Mouse (Mus musculus) stomach, embryonic 14.5 days (tissue): Measurements from ENCODE around the gene Rcan2. TPM values are rescaled to one million over a fixed set of nuclear protein-coding genes. Genes with fewer than 3 reads are reported as not detected.

ENCODE experiments used
- ATAC-seq: fragments of 200-750 bp; cut with Nextera tagmentation; 2 replicates; pipeline ENCODE4 v1.8.0; 2017; ENCODE audit warnings: low read depth, moderate TSS enrichment; ENCODE audit not compliant: insufficient number of reproducible peaks, insufficient read depth, low FRiP score
- H3K27ac ChIP-seq: fragments of 300-500 bp; sonication (generic); 2 replicates; pipeline ENCODE4 v1.5.1; 2014; ENCODE audit warnings: mild to moderate bottlenecking, low read length, moderate library complexity, mixed read lengths
- H3K27me3 ChIP-seq: fragments of 300-500 bp; sonication (generic); 2 replicates; pipeline ENCODE4 v1.6.1; 2014; ENCODE audit warnings: low read length, control low read depth, mixed read lengths; ENCODE audit not compliant: control insufficient read depth, insufficient read depth
- H3K36me3 ChIP-seq: fragments of 300-500 bp; sonication (generic); 2 replicates; pipeline ENCODE4 v1.6.1; 2014; ENCODE audit warnings: mild to moderate bottlenecking, control low read depth, low read length, moderate library complexity, mixed read lengths; ENCODE audit not compliant: control insufficient read depth, insufficient read depth
- H3K4me1 ChIP-seq: fragments of 300-500 bp; sonication (generic); 2 replicates; pipeline ENCODE4 v1.6.1; 2014; ENCODE audit warnings: low read length, control low read depth, mixed read lengths; ENCODE audit not compliant: control insufficient read depth, insufficient read depth
- H3K4me2 ChIP-seq: fragments of 300-500 bp; sonication (generic); replicated peaks from 2 replicates; pipeline ENCODE4 v1.6.1; 2014; ENCODE audit warnings: low read depth, low read length, control low read depth
- H3K4me3 ChIP-seq: fragments of 300-500 bp; sonication (generic); 2 replicates; pipeline ENCODE4 v1.5.1; 2014; ENCODE audit warnings: low read depth, low read length, control low read depth
- H3K9ac ChIP-seq: fragments of 300-500 bp; sonication (generic); replicated peaks from 2 replicates; pipeline ENCODE4 v1.6.1; 2014; ENCODE audit warnings: low read depth, mild to moderate bottlenecking, control low read depth, low read length, moderate library complexity, mixed read lengths
- H3K9me3 ChIP-seq: fragments of 300-500 bp; sonication (generic); 2 replicates; pipeline ENCODE4 v1.6.1; 2016; ENCODE audit warnings: low read depth, low read length, control low read depth; ENCODE audit not compliant: control insufficient read depth
- WGBS: fragments of 180-500 bp; shearing (Covaris S2); extraction: QIAGEN DNeasy Blood & Tissue Kit; methylation state at CpG from one replicate; pipeline ENCODE4 v1.1.7; 2014; 5-methylcytosine and 5-hydroxymethylcytosine counted together
- polyA plus RNA-seq: library from polyadenylated mRNA; unstranded; fragments of >200 nt; fragmentation: Nextera tagmentation; extraction: Ambion mirVana; gene quantifications from 2 replicates; pipeline ENCODE4 v1.2.1, GENCODE M21; 2014

The Rcan2 gene
- polyA plus RNA-seq, 1 experiment from 2014 or later, result 10.1 TPM

DNA sequence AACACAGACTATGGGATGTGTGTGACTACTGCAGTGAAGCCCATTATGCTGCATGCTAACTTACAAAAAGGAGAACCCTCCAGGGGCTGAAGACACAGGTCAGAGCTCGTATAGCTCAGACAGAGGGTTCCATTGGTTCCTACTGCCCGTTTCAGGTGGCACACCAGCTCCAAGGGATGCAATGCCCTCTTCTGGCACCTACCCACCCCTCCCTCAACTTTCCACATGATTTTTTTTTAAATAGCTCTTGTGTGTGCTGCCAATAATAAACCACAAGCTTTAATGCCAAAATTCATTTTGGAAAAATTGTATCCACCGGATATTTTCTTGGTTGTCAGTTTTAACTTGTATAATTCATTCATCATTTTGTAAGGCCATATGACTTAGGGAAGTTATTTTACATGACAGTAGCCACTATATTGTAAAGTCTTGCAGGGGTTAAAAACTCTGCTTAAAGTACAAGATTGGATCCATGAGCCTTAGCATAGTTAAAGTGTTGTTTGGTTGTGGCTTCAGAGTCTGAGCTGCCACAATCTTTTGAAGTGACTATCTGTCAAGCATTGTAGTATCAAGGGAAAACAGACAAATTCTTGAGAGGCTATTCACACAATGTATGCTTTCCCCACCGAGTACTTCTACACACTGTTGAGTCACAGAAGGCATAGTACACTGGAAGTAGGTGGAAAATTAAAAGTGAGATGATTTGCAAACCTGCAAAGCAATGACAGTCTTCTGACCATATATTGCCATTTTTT, 212.8 kb downstream of the Rcan2 start:
- no peak overlapping the region for H3K4me3 ChIP-seq
- H3K27ac ChIP-seq, result no peak overlapping the region
- no peaks in the 10 kb centered on the region for H3K36me3 ChIP-seq
- ATAC-seq, result no peak
- H3K4me1 ChIP-seq, result no peaks in the 10 kb centered on the region
- no peak overlapping the region for H3K4me2 ChIP-seq
- no peaks in the 10 kb centered on the region for H3K9me3 ChIP-seq
- no peaks in the 10 kb centered on the region for H3K27me3 ChIP-seq
- no peak overlapping the region for H3K9ac ChIP-seq
- 79% methylated on average over 4 of the region's 4 CpGs for WGBS

DNA sequence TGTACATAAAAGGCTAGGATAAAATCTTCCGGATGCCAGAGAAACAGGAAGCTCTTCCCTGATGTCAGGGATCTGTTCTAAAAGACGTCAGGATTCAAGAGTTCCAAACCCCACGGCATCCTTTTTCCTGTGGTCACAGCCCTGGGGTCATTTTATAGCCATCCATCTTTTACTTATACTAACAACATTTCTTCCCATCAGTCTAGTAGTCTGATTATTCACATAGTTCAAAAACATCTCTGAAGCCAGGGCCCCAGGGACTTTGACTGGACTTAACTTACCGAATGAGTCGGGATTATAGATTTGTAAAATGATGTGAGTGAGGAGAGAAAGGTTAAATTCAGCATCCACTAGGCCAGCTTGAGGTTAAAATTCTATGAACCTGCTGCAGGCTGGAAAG, 215.2 kb downstream of the Rcan2 start:
- Histone ChIP-seq H3K4me1 (no peaks in the 10 kb centered on the region), H3K9ac (no peak overlapping the region), H3K27me3 (no peaks in the 10 kb centered on the region), H3K9me3 (no peaks in the 10 kb centered on the region), H3K4me2 (no peak overlapping the region), H3K4me3 (no peak overlapping the region), H3K27ac (no peak overlapping the region), H3K36me3 (no peaks in the 10 kb centered on the region)
- no peak for ATAC-seq
- 50% methylated on average over 5 of the region's 5 CpGs for WGBS

DNA sequence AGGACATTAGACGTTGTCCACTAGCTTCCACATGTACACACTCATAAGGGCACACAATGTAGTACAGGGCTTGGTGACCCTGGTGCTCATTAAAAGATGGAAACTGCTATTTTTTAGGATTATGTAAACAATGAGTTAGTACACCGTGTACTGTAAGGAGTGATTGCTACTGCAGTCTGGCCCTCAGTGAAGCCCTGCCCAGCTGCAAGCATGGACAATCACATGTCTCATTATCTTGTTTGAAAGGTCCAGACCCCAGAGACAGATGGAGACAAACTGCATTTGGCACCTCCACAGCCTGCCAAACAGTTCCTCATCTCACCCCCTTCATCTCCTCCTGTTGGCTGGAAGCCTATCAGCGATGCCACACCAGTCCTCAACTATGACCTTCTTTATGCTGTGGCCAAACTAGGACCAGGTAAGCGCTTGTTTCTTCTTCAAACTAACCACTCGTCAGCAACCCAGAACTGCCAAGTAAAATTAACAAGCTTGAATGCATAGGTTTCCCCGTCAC, 219.6 kb downstream of the Rcan2 start:
- Histone ChIP-seq H3K27ac (no peak overlapping the region), H3K4me2 (no peak overlapping the region), H3K9me3 (no peaks in the 10 kb centered on the region), H3K4me3 (no peak overlapping the region), H3K9ac (no peak overlapping the region), H3K27me3 (no peaks in the 10 kb centered on the region), H3K4me1 (no peaks in the 10 kb centered on the region), H3K36me3 (no peaks in the 10 kb centered on the region)
- WGBS, result 61% methylated on average over 6 of the region's 6 CpGs
- ATAC-seq, result no peak

DNA sequence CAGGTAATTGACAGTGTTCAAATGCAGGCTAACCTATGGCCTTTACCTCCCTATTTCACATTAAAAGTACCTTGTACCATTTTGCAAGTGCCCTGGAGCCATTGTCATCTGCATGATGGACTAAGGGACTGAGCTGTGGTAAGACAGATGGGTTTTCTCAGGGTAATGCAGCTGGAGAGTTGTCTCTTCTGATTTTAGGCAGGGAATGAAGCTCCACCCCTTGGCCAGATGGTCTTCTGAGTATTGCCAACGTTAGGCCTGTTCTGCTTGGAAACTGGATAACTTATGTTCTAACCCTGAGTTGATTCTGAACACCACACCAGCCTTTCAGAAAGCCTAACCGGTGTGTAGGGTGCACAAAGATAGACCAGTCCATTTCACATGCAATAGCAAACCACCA, 222.7 kb downstream of the Rcan2 start:
- ATAC-seq, result no peak
- Histone ChIP-seq H3K36me3 (no peaks in the 10 kb centered on the region), H3K9me3 (no peaks in the 10 kb centered on the region), H3K4me1 (no peaks in the 10 kb centered on the region), H3K9ac (no peak overlapping the region), H3K27me3 (no peaks in the 10 kb centered on the region), H3K27ac (no peak overlapping the region), H3K4me3 (no peak overlapping the region), H3K4me2 (no peak overlapping the region)
- 52% methylated on average over 2 of the region's 2 CpGs for WGBS

DNA sequence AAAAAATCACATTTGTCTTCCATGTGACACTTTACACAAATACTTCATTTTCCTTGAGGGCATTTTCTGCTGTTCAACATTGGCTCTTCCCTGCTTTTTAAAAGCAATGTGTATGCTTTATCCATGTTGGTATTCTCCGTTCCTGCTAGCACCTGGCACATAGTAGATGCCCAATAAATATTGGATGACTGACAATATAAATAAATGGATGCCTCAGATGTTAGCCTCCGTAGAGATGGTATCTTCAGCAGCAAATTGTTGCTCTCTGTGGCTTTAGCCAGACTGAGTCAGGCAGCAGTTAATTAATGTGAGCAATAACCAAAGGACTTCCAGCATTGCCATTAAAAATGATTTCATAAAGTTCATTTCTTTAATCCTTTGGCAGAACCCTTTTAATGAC, 223.9 kb downstream of the Rcan2 start:
- Histone ChIP-seq H3K4me2 (no peak overlapping the region), H3K27me3 (no peaks in the 10 kb centered on the region), H3K9ac (no peak overlapping the region), H3K36me3 (no peaks in the 10 kb centered on the region), H3K4me3 (no peak overlapping the region), H3K9me3 (no peaks in the 10 kb centered on the region), H3K27ac (no peak overlapping the region), H3K4me1 (no peaks in the 10 kb centered on the region)
- 52% methylated on average over 2 of the region's 2 CpGs for WGBS
- ATAC-seq, result no peak

DNA sequence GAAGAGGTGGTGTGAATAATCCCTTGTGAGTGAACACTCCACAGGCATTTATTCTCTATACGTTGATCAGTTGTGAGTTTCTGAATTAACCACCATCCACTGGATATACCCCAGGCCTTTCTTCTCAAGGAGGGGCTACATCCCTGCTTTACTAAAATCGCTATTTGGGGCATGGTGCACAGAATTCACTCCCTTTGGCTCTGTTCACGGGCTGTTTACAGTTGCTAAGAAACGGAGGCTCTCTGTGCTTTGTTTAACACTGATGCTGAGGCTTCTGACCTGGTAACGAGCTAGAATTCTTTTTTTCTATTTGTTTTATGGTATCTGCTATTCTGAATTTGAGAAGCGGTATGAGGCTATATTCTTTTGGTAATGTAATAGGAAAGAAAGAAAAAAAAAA, 224.8 kb downstream of the Rcan2 start:
- Histone ChIP-seq H3K4me2 (no peak overlapping the region), H3K27me3 (no peaks in the 10 kb centered on the region), H3K4me1 (no peaks in the 10 kb centered on the region), H3K36me3 (no peaks in the 10 kb centered on the region), H3K9ac (no peak overlapping the region), H3K9me3 (no peaks in the 10 kb centered on the region), H3K27ac (no peak overlapping the region), H3K4me3 (no peak overlapping the region)
- WGBS, result 58% methylated on average over 6 of the region's 6 CpGs
- ATAC-seq, result no peak

DNA sequence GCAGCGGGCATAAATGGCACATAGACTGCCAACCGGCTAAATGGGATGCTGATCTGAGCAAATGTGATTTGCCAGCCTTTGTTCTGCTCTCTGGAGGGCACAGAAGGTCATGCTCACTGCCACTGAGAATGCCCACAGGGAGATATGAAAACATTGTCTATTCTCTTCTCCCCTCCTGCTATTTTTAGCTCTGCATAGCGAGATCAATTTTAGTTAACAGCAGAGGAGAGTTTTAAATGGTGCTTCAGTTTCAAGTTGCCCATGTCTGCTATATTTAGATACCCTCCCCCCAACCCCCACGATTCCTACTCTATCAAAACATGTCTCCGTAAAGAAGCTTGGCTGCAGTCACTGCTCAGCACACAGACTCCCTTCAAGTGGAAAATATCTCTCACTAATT, 225.2 kb downstream of the Rcan2 start:
- Histone ChIP-seq H3K4me2 (no peak overlapping the region), H3K36me3 (no peaks in the 10 kb centered on the region), H3K27ac (no peak overlapping the region), H3K9me3 (no peaks in the 10 kb centered on the region), H3K4me1 (no peaks in the 10 kb centered on the region), H3K27me3 (no peaks in the 10 kb centered on the region), H3K9ac (no peak overlapping the region), H3K4me3 (no peak overlapping the region)
- ATAC-seq, result no peak; the same call in 1 of the 2 replicates
- WGBS, result 45% methylated on average over 5 of the region's 5 CpGs

DNA sequence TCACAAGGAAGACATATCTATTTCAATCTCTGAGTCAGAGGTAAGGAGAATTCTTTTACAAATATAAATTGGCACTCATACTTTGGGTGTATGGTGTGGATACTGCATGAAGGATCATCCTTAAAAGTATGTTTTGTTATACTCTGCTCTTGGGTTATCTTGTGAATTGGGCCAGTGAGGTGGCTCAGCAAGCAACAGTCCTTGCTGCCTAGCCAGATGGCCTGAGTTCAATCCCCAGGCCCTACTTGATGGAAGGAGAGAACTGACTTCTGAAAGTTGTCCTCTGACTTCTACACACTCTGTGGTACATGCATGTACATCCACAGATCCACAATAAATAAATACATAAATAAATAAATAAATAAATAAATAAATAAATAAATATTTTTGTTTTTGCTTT, 225.6 kb downstream of the Rcan2 start:
- H3K27me3 ChIP-seq, result no peaks in the 10 kb centered on the region
- H3K27ac ChIP-seq, result no peak overlapping the region
- H3K9me3 ChIP-seq, result no peaks in the 10 kb centered on the region
- H3K4me2 ChIP-seq, result no peak overlapping the region
- no peak overlapping the region for H3K4me3 ChIP-seq
- ATAC-seq, result no peak
- H3K4me1 ChIP-seq, result no peaks in the 10 kb centered on the region
- H3K9ac ChIP-seq, result no peak overlapping the region
- no peaks in the 10 kb centered on the region for H3K36me3 ChIP-seq

DNA sequence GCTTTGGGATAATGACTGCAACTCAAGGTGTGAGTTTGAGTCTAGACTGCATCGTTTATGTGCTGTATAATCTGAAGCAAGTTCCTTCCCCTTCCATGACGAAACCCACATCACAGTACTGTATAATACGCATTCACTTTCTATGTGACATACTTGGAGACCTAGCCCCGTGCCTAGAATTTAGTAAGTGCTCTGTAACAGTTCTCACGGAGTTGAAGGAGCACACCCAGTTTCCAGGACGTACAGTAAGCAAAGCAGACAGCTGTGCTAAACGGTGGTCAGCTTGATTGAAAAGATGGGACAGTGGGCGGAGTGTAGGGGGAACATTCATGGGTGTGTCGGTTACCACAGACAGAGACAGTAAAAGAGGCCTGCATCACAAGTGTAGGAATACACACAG, 226.2 kb downstream of the Rcan2 start:
- H3K9ac ChIP-seq, result no peak overlapping the region
- no peaks in the 10 kb centered on the region for H3K9me3 ChIP-seq
- no peak overlapping the region for H3K4me3 ChIP-seq
- H3K27ac ChIP-seq, result no peak overlapping the region
- no peak for ATAC-seq
- no peak overlapping the region for H3K4me2 ChIP-seq
- no peaks in the 10 kb centered on the region for H3K4me1 ChIP-seq
- H3K36me3 ChIP-seq, result no peaks in the 10 kb centered on the region
- H3K27me3 ChIP-seq, result no peaks in the 10 kb centered on the region
- 80% methylated on average over 9 of the region's 9 CpGs for WGBS
